Mouse (Mus musculus): ENCODE data around the gene Slx1b.
"Not testable (repeated sequence)": the region's sequence is repeated elsewhere in the genome, so short reads cannot be mapped to it uniquely, and the experiment has no call there.

Gene Slx1b

DNA sequence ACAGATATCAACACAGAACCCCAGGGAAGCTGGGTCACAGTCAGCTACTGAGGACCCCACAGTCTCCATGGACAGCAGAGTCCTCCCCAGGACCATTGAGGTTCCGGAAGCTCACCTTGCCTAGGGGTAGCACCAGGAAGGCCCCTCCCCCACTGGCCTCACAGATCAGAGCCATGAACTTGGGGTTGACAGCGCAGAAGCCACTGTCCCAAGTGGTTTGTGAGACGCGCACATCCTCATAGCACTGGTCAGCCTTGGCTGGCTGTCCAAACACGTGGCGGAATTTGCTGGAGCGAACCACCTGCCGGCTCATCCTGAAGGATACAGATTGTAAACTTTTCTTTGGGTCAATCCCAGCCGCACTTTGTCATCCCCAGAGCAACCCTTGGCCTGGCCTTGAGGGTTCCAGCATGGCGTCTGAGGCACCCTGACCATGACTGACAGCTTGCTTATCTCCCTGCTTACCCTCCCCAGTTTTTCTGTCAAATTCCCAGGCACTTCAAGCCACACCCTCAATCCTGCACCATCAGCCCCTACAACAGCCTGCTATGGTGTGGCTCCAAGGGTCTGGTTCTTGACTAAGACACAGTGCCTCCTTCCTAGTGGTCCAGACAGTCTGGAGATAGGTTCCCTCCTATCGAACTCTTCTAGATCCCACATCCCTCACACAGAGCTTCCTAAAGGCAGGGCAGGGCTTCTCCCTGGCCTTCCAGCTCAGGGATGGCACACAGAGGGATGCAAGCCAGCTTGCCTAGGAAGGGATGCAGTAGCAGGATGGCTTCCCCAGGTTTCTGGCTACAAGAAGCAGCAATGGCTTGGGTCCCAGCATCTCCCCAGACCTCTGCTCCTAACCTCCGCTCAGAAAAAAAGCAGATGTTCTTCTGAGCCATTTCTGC lies 7.5 kb upstream of the Slx1b start:
- in situ Hi-C loops (cut with MboI, MseI): loop anchor here (5.0 kb wide), 1 partner anchor 94 kb away; the partner anchor contains the start of gene Fam57b

DNA sequence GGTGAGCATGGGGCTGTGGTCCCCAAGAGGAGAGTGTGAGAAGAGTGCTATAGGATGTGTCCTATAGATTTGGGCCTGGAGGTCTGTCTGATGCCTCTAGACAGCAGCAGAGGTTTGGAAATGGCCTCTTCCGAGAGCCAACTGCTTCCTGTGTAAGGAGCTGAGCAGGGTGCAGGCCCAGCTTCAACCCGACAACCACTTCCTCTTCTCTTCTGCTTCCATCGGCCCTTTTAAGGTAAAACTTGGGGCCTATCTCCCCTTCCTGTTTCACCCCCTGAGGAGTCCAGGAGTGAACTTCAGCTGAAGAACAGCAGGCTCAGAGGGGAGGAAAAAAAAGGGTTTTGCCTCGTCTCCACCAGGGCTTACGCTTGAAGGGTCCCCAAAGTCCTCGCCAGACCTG lies 6.8 kb upstream of the Slx1b start:
- in situ Hi-C loops (cut with MboI, MseI): loop anchor here (5.0 kb wide), 1 partner anchor 95 kb away; the partner anchor contains the start of gene Fam57b

DNA sequence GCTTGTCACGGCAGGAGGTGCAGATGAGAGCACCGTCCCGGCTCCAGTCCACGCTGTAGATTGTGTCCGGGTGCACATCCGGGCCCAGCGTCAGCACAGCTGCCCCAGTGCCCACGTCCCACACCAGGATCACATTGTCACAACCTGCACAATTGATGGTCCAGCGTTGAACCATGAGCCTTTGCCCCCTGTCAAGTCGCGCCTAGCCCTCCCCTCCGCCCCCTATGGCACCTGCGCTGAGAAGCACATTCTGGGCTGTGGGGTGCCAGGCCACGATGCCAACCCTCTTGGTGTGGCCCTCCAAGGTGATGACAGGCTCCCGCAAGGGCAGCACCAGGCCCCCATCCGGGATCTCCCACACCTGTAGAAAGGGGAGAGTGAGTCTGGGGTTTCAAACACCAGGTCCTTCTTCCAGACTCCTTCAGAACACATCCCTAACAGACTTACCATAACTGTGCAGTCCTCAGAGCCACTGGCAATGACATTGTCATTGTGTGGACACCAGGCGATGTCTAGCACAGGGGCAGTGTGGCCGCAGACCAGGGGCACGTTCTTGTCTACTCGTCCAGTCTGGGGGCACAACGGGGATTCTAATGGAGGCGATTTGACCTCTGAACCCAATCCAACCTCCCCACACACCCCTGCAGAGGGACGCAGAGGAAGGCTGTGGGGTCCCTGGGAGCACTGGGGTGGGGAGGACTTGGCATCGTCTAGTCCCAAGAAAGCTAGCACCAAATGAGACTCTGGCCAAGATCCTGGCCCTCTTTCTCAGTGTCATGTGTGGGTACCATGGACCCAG lies 6.2 kb upstream of the Slx1b start:
- in situ Hi-C loops (cut with MboI, MseI): loop anchor here (5.0 kb wide), 1 partner anchor 96 kb away; the partner anchor contains the start of gene Fam57b

DNA sequence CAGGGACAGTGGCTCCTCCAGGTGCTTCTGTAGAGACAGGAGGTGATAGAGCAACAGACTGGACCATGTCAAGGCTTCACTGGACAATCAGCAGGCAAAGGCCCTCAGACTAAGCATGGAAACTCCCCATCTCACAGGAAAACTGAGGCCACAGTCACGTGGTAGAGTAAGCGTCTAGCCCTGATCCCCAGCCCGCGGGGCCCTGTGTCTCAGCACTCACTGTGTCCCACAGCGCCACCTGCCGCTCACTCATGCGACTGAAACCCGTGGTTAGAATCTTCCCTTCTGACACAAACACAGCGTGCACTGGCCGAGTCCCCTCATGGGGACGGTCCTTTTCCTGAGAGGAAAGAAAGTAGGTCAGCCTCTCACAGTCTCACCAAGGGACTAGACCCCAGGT lies 5.5 kb upstream of the Slx1b start:
- in situ Hi-C loops (cut with MboI, MseI): loop anchor here (5.0 kb wide), 1 partner anchor 96 kb away; the partner anchor contains the start of gene Fam57b

DNA sequence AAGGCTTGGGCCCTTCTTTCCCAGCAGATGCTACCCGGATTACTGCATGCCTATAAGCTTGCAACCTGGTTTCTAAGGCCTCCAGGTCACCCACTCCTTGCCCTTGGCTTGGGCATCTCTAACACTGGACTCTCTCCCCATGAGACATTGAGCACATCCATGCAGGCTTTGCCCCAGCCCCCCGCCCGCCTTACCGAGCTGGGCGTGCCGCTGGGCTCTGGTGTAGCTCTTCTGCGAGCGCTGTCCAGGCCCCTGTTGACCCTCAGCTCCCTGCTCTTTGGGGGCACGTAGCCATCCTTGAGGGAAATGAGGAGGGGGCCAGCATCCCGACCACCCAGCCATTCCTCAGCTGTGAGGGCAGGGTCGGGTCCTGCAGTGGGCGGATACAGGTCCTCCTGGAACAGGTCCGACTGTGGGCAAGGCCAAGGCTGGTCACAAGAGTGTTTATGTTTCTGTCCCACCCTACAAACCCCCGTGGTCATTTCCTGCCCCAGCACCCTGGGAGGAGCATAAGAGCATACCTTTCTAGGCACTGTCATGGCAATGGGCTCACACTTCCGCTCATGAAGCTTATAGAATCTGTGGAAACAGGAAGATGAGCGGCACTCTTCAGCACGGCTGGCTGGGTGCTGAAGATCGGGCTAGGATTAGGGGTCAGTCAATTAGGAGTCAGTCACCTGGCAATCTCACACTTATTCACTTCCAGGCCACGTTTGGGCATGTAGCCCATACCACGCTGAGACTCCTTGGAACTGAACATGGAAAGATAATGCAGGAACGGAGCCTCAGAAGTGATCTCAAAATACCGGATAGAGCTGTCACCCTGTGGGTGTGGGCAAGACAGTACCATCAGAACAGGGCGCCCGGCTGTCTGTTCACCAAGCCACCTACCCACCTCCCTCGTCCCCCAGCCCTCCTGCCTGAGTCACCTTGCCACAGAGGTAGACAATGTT lies 4.8 kb upstream of the Slx1b start:
- in situ Hi-C loops (cut with MboI, MseI): loop anchor here (5.0 kb wide), 1 partner anchor 97 kb away; the partner anchor contains the start of gene Fam57b

DNA sequence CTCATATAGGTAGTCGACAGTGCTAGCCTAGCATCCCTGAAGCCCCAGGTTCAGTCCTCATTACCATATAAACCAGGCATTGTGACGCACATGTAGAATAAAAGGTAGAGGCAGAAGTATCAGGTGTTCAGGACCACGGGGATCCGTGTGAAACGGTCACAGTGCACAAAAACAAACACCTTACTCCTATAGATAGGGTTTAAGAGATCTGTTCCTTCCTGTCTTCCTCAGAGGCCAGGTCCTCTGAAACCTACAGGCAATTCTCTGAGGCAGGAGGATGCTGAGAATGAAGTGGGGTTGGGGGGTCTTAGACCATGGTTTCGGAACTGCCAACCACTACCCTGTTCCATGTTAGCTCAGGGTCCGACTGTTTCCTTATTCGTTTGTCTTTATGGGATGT lies 2.3 kb upstream of the Slx1b start:
- in situ Hi-C loops (cut with MboI, MseI): no loop called here

DNA sequence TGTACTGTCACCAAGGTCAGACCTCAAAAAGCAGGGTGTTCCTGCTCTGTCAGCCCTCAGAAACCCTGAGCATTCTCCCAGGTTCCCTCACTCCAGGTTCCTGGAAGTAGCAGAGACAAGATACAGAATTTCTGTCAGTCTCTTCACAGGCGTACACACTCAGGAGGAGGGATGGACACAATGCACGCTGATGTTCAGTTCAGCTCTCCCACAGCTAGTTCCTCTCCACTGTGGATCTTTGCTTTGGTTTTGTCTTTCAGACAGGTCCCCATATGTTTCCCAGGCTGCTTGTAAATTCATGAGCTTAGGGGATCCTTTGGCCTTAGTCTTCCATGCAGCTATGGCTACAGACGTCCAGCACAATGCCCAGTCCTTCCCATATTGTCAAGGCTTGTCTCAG lies 1.3 kb upstream of the Slx1b start:
- in situ Hi-C loops (cut with MboI, MseI): no loop called here

DNA sequence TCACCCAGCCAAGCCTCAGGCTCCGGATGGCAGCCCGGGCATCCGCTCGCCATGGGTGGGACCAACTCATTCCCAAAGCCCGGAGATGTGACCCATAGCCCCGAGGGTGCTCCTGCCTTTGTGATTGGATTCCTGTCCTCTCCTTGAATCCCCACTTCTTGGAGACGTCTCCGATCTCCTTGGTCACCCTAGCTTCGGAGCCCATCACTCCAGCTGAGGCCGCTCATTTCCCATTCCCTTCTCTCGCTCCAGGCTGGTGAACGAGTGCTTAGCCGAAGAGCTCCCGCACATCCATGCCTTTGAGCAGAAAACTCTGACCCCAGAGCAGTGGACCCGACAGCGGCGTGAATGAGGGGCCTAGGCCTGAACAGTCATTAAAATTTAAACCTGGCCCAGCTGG lies 719 bp upstream of the Slx1b start:
- in situ Hi-C loops (cut with MboI, MseI): no loop called here

DNA sequence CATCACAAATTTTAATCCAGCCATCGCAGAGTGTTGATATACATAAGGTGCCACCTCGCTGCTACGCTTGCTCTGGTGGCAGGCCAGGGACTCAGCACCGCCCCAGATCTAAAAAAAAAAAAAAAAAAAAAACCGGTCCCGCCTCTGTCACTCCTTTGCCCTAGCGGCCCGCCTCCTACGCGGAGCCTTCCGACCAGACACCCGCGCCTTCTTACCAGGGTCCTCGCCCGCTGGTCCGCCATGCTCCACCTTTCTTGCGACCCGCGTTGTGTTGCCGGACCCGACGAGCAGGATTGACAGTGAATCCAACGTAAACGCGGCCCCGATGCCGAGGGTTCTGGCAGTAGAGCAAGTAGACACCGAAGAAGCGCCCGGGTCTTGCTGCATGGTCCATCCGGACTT lies 373 bp downstream of the Slx1b start, which contains the start of gene Bola2:
TSS of gene Bola2 (plus strand) at position 192 of the 402 bp plus-strand sequence.
- in situ Hi-C loops (cut with MboI, MseI): no loop called here

DNA sequence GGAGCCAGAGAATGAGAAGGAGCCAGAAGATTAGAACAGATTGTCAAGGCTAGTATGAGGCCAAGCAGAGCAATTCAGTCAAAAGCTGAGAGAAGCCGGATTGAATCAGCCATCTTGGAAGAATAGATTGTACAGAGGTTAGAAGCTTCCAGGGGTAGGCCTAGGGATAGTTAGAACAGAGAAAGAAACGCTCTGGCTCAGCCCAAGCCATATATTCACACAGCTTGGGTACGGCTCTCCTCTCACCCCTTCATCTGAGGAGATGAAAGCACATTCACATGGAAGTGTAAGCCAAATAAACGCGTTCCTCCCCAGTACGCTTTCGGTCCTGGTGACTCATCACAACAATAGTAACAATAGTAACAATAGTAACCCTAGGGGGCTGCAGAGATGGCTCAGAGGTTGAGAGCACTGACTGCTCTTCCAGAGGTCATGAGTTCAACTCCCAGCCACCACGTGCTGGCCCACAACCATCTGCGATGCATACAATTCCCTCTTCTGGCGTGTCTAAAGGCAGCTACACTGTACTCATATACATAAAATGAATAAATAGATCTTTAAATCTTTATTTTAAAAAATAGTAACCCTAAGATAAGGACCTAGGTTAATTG lies 1.0 kb downstream of the Slx1b start:
- in situ Hi-C loops (cut with MboI, MseI): loop anchor here (5.0 kb wide), 2 partner anchors 47 to 127 kb away; partner anchors contain the start of genes Eif3c and Sgf29

DNA sequence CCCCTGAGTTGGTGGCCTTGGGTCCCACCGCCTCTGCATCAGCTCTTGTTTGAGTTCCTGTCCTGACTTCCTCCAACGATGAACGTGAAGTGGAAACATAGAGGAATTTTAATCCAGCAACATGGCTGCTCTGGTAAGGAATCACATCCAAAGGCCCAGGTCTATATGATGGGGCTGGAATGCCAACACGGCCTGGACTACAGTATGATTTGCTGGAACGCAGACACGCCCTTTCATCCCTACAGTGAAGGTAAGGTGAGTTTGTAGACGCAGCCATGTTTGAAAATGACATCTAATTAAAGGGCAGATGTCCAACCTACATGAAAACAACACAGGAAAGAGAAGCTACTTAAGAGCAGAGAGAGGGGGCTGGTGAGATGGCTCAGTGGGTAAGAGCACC lies 1.8 kb downstream of the Slx1b start:
- in situ Hi-C loops (cut with MboI, MseI): loop anchor here (5.0 kb wide), 2 partner anchors 46 to 126 kb away; partner anchors contain the start of genes Eif3c and Sgf29

DNA sequence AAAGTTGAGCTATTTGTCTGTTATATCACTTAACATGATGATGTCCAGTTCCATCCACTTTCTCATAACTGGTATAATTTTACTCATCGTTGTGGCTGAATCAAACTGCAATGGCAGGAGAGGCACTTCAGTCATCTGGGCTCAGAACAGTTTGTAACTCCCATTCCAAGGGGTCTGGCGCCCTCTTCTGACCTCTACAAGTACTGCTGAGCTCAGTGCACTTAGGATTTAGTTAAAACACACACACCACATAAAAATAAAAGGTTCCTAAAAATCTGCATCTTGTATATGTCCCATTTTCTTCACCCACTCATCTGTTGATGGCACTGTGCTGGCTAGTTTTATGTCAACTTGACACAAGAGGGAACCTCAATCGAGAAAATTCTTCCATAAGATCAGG lies 2.3 kb downstream of the Slx1b start:
- in situ Hi-C loops (cut with MboI, MseI): loop anchor here (5.0 kb wide), 2 partner anchors 46 to 126 kb away; partner anchors contain the start of genes Eif3c and Sgf29

DNA sequence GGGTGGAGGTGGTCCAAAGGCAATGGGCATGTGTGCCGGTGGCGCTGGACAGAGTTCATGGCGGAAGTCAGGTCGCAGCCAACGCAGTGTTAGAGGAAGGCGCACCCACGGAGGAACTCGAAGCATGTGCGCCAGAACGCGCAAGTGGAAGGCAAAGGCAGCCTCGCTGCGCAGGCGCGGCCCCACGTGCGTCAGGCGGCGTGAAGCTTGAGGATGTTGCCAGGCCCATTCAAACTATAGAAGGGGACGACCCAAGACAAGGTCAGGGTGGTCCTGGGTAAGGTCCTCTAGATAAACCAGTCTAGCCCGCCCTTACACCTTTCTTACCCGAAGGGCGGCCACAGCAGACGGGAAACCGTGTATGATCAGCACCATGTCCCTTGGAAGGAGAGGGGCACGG lies 3.2 kb downstream of the Slx1b start:
- in situ Hi-C loops (cut with MboI, MseI): loop anchor here (5.0 kb wide), 2 partner anchors 45 to 125 kb away; partner anchors contain the start of genes Eif3c and Sgf29

DNA sequence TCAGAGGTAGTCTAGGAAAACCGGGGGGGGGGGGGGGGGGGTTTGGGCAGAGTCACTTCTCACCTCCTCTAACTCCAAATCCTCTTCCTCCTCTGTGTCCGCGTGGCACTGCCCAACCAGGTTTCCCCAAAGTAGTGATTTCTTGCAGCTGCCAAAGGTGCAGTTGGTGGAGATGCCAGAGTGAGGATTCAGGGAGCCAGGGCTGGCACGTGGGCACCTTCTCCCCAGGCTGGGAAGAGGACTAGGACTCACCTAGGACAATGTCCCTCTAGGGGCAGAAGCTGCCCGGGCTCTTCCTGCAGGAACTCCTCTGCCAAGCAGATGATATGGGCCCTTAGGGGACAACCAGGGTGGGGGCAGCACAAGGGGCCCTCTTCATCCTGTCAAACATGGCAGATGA lies 3.9 kb downstream of the Slx1b start:
- in situ Hi-C loops (cut with MboI, MseI): loop anchor here (5.0 kb wide), 2 partner anchors 44 to 124 kb away; partner anchors contain the start of genes Eif3c and Sgf29

DNA sequence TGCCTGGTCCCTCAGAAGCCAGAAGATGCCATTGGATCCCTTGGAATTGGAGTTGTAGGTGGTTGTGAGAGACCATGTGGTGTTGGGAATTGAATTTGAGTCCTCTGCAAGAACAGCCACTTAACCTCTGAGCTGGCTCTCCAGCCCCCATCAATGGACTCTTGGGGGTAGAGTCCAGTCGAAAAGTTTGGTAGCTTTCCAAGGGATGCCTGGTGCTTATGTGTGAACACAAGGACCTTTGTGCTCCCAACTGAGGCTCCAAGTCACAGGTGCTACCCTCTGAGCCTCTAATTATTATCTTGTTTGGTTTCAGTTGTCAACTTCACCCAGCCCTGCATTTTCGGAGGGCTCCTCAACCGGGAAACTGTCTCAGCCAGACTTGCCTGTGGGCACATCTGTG lies 4.8 kb downstream of the Slx1b start:
- in situ Hi-C loops (cut with MboI, MseI): loop anchor here (5.0 kb wide), 2 partner anchors 43 to 123 kb away; partner anchors contain the start of genes Eif3c and Sgf29

DNA sequence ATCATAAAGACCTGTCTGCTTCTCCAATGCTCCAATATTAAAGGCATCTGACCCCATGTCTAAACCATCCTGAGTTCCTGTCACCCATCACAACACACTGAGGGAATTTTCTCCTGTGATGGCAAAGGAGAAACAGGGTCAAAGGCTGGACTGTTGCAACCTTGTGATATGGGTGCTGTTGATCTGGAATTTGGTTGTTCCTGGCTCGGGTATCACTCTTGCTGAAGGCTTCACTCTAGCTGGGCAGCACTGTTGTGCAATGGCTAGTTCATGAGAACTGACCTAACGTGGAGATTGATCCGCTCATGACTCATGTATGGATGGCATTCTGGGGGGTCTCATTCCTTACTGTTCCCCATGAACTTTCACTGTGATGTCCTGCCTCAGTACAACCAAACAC lies 6.6 kb downstream of the Slx1b start:
- in situ Hi-C loops (cut with MboI, MseI): no loop called here

DNA sequence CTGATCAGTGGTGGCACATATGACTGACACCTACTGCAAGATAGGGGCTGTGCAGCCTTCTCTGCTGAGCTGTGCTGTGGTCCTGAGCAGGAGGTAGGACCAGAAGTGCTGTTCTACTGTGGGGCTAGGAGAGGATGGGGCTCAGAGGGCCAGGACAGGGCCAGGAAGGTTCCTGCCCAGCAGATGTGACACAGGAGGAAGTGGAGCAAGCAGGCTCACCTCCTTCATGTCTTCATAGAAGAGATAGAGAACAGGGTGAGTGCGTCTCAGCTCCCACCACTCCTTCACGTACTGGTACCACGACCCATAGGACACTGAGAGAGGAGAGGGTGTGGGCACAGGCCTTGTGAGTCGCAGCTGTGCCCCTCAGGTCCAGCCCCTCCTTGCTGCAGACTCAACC lies 7.4 kb downstream of the Slx1b start:
- in situ Hi-C loops (cut with MboI, MseI): not testable (repeated sequence)

DNA sequence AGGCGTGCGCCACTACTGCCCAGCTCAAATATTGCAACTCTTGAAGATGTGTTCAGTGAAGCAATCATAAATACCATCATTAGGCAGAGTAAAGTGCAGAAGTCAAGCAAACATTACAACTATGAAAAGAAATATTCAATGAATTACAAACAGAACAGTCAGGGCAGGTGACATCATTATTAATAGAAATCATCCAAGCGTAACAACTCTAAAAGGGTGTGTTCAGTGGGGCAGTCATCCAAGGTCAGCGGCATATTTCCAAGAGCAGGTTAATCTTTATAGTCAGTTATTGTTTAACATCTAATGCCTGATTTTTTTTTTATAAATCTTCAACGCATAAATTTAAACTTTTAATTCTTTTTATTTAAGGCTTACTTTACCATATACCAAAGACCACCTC lies 14.4 kb downstream of the Slx1b start:
- in situ Hi-C loops (cut with MboI, MseI): no loop called here

DNA sequence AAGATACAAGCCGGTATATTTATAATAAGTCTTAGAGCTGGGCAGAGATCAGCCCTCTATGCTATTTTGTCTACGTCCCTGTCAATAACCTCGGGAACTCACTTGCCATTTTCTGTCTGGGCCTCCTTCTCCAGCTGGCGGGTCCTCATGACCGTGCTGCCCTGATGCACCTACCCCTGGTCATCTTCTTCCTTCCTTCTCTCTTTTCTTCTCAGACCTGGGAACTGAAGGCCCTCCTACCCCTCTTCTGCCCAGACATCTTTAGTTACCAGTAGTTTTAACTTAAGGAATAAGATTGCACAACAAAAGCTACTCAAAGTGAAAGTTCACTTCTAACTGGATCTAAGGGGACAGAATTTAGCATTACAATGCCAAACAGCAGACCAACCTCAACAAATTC lies 15.9 kb downstream of the Slx1b start:
- in situ Hi-C loops (cut with MboI, MseI): loop anchor here (5.0 kb wide), 1 partner anchor 232 kb away; no protein-coding TSS in a partner anchor
